Mouse (Mus musculus): ENCODE results near the gene Cldn18. TPM values are rescaled to one million over a fixed set of nuclear protein-coding genes. Genes with fewer than 3 reads are reported as not detected.

Cldn18 gene
- 0.05 and 0.09 TPM in 2 replicates for polyA plus RNA-seq (2015; fragmentation: Nextera tagmentation; extraction: Ambion mirVana)

DNA sequence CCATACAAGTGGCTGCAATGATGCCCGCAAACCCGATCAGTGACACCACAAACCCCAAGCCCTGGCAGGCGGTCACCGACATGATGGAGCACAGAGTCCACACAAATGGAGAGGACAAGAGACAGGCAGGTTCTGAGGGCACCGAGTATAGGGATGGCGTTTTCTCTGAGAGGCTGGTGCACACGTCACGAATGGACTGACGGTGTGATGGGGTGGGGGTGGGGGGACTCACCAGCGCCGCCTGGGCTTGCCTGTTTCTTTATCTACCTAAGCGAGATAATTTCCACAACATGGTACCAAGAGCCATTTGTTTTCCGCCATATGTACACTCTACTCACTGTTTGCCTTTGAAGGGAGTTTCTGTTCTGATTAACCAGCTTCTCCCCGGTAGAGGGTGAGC lies at the start of gene Cldn18:
Gene Cldn18 (minus strand): TSS at position 134 of the 400 bp plus-strand sequence.
- no peaks in the 10 kb centered on the region for H3K4me1 ChIP-seq (replicated peaks)
- H3K9ac ChIP-seq = no peak within 1 kb of the TSS
- no peak for ATAC-seq (ENCODE audit: insufficient read depth)
- no peaks in the 10 kb centered on the region for H3K36me3 ChIP-seq (replicated peaks)
- H3K27me3 ChIP-seq = no peaks in the 10 kb centered on the region
- WGBS (ENCODE audit: insufficient replicate concordance) = 72% methylated on average over 14 of the region's 14 CpGs
- no peak within 1 kb of the TSS for H3K4me2 ChIP-seq
- H3K27ac ChIP-seq (replicated peaks) = no peak within 1 kb of the TSS
- H3K9me3 ChIP-seq (replicated peaks) = no peaks in the 10 kb centered on the region
- H3K4me3 ChIP-seq (replicated peaks) = no peak within 1 kb of the TSS

DNA sequence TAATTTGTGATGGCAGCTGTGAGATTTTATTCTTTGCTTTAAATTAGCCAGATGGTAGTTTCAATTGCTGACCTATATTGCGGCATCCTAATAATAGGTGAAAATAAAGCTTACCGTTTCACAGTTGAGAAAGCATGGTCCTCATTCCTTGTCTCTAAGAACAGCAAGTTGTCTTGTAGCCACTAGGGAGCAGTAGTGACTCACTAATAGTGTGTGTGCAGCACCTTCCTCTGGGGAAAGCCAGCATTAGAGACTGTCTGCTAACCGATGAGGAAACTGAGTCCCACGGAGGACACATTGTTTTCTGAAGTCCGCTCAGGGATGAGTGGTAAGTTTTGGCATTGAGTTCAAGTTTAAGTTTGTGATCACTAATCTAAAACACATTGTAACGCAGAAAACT lies 46.5 kb upstream of the Cldn18 start:
- H3K4me2 ChIP-seq = no peak overlapping the region
- H3K4me3 ChIP-seq (replicated peaks) = no peak overlapping the region
- H3K36me3 ChIP-seq (replicated peaks) = no peaks in the 10 kb centered on the region
- no peaks in the 10 kb centered on the region for H3K9me3 ChIP-seq (replicated peaks)
- no peaks in the 10 kb centered on the region for H3K27me3 ChIP-seq
- no peak overlapping the region for H3K9ac ChIP-seq
- H3K4me1 ChIP-seq (replicated peaks) = no peaks in the 10 kb centered on the region
- ATAC-seq (ENCODE audit: insufficient read depth) = no peak
- WGBS (ENCODE audit: insufficient replicate concordance) = 54% methylated on average over 6 of the region's 6 CpGs
- H3K27ac ChIP-seq (replicated peaks) = no peak overlapping the region

- WGBS (ENCODE audit: insufficient replicate concordance) = 73% methylated on average over 4 of the region's 4 CpGs
- Histone ChIP-seq H3K27me3 (no peaks in the 10 kb centered on the region), H3K4me1 (replicated peaks) (no peaks in the 10 kb centered on the region), H3K36me3 (replicated peaks) (no peaks in the 10 kb centered on the region), H3K4me3 (replicated peaks) (no peak overlapping the region), H3K4me2 (no peak overlapping the region), H3K9ac (no peak overlapping the region), H3K27ac (replicated peaks) (no peak overlapping the region), H3K9me3 (replicated peaks) (no peaks in the 10 kb centered on the region)
- ATAC-seq (ENCODE audit: insufficient read depth) = no peak
Measured at GRCm38 (mm10) chr9:99750272-99750671, 33.2 kb upstream of the Cldn18 start.

DNA sequence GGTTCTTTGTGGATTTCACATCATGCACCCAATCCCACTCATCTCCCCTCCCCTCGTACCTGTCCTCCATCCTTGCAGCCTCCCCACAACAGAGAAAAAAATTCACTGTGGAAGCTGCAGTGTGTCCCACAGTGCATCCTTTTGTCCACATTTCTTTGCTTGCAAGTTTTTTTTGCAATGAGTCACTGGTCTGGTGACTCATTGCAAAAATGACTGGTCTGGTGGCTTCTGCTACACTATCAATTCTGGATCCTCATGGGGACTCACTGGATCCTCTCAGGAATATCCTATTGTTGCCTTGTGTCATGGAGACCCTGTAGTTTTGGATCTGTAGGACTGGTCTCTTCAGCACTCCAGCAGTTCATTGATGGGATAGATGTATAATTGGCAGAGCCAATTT lies 31.2 kb upstream of the Cldn18 start:
- 64% methylated on average over 1 of the region's 1 CpGs for WGBS (ENCODE audit: insufficient replicate concordance)

DNA sequence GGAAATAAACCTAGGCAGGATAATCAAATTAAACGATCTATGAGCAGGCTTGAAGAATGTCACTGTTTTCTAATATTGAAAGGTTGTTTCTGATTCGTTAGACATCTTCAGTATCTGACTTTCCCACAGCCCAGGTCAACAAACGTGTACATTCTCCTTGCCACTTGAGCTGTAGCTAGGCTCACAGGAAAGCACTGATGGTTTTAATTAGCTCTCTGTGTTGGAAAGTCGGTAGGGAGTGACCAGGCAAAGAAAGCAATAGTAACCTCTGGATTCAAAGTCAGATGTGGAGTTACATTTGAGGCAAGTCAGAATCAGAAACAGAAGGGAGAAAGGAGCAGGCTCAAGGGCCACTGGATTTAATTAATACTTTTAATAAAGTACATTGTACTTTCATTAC lies 30.7 kb upstream of the Cldn18 start:
- 44% methylated on average over 4 of the region's 4 CpGs for WGBS (ENCODE audit: insufficient replicate concordance)
- Histone ChIP-seq H3K36me3 (replicated peaks) (no peaks in the 10 kb centered on the region), H3K4me1 (replicated peaks) (no peaks in the 10 kb centered on the region), H3K4me2 (no peak overlapping the region), H3K9ac (no peak overlapping the region), H3K27me3 (no peaks in the 10 kb centered on the region), H3K27ac (replicated peaks) (no peak overlapping the region), H3K4me3 (replicated peaks) (no peak overlapping the region), H3K9me3 (replicated peaks) (0 out of 2 replicates have a peak, but pooled peaks cover 3% of the 10 kb centered on the region)
- ATAC-seq (ENCODE audit: insufficient read depth) = no peak

More for the DNA sequence above, 31.2 kb upstream of the Cldn18 start:
- Histone ChIP-seq H3K4me2 (no peak overlapping the region), H3K36me3 (replicated peaks) (no peaks in the 10 kb centered on the region), H3K27ac (replicated peaks) (no peak overlapping the region), H3K4me1 (replicated peaks) (no peaks in the 10 kb centered on the region), H3K4me3 (replicated peaks) (no peak overlapping the region), H3K27me3 (no peaks in the 10 kb centered on the region), H3K9ac (no peak overlapping the region), H3K9me3 (replicated peaks) (0 out of 2 replicates have a peak, but pooled peaks cover 3% of the 10 kb centered on the region)
- ATAC-seq (ENCODE audit: insufficient read depth) = no peak

- no peak overlapping the region for H3K4me3 ChIP-seq (replicated peaks)
- no peaks in the 10 kb centered on the region for H3K4me1 ChIP-seq (replicated peaks)
- H3K9ac ChIP-seq = no peak overlapping the region
- no peak overlapping the region for H3K27ac ChIP-seq (replicated peaks)
- H3K27me3 ChIP-seq = no peaks in the 10 kb centered on the region
- no peak overlapping the region for H3K4me2 ChIP-seq
- H3K9me3 ChIP-seq (replicated peaks) = 0 out of 2 replicates have a peak, but pooled peaks cover 3% of the 10 kb centered on the region
- 69% methylated on average over 5 of the region's 5 CpGs for WGBS (ENCODE audit: insufficient replicate concordance)
- no peaks in the 10 kb centered on the region for H3K36me3 ChIP-seq (replicated peaks)
- no peak for ATAC-seq (ENCODE audit: insufficient read depth)
Measured at GRCm38 (mm10) chr9:99744548-99744947, 27.5 kb upstream of the Cldn18 start.

DNA sequence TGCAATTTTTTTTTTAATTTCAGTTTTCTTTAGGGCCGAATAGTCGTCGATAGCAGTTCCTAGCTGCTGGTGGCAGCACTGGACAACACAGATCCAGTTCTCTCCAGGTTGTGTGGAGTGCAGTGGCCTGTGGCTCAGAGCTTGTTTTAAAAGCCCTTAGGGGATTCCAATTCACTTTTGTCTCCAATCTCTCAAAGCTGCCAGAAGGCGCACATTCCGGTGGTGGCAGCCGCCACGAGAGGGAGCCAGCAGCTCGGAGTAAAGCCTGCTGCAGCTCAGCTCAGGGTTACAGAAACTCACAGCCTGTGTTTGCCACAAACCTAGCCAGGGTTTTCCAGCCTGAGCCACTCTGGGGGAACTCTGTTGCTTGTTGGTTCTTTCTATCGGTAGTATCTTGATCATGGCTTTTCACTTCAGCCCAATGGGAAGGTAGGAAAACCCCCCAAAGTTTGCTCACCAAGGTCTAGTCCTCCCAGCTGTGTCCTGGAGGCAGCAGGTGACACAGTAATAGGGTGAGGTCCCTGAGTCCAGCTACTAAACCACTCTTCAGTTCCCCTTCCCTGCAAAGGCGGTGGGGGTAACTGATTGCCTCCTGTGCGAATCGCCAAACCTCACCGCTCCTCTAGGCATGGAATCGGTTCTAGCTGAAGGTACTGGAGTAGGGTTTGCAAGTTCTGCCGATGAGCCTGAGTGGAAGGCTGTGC lies 13.0 kb upstream of the Cldn18 start:
- Histone ChIP-seq H3K9me3 (replicated peaks) (no peaks in the 10 kb centered on the region), H3K27ac (replicated peaks) (no peak overlapping the region), H3K27me3 (no peaks in the 10 kb centered on the region), H3K36me3 (replicated peaks) (no peaks in the 10 kb centered on the region), H3K4me1 (replicated peaks) (no peaks in the 10 kb centered on the region), H3K9ac (no peak overlapping the region), H3K4me3 (replicated peaks) (no peak overlapping the region), H3K4me2 (no peak overlapping the region)
- WGBS (ENCODE audit: insufficient replicate concordance) = 41% methylated on average over 15 of the region's 15 CpGs
- ATAC-seq (ENCODE audit: insufficient read depth) = no peak

DNA sequence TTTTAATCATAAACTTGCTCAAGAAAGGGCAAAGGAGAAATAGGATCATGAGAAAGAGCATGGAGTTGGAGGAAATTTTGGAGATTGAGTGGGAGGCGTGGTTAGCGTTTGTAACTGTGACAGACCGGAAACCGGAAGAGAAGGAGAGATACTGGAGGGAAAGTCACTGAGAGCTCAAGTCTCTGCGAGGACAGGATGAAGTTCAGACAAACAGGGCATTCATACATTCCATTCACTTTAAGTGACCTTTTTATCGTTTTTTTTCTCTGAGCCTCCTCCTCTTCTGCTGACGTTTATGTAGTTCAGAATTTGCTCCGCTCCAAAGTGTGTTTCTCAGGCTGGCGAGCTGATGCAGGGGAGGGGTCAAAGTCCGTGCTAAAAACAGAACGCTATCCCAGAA lies 10.8 kb upstream of the Cldn18 start:
- Histone ChIP-seq H3K4me1 (replicated peaks) (no peaks in the 10 kb centered on the region), H3K27me3 (no peaks in the 10 kb centered on the region), H3K36me3 (replicated peaks) (no peaks in the 10 kb centered on the region), H3K4me3 (replicated peaks) (no peak overlapping the region), H3K27ac (replicated peaks) (no peak overlapping the region), H3K9ac (no peak overlapping the region), H3K4me2 (no peak overlapping the region), H3K9me3 (replicated peaks) (no peaks in the 10 kb centered on the region)
- 50% methylated on average over 11 of the region's 11 CpGs for WGBS (ENCODE audit: insufficient replicate concordance)
- no peak for ATAC-seq (ENCODE audit: insufficient read depth)

- WGBS (ENCODE audit: insufficient replicate concordance) = 66% methylated on average over 8 of the region's 8 CpGs
- H3K27me3 ChIP-seq = no peaks in the 10 kb centered on the region
- no peak overlapping the region for H3K9ac ChIP-seq
- H3K27ac ChIP-seq (replicated peaks) = no peak overlapping the region
- ATAC-seq (ENCODE audit: insufficient read depth) = no peak
- H3K4me1 ChIP-seq (replicated peaks) = no peaks in the 10 kb centered on the region
- no peaks in the 10 kb centered on the region for H3K9me3 ChIP-seq (replicated peaks)
- H3K4me3 ChIP-seq (replicated peaks) = no peak overlapping the region
- H3K4me2 ChIP-seq = no peak overlapping the region
- no peaks in the 10 kb centered on the region for H3K36me3 ChIP-seq (replicated peaks)
Measured at GRCm38 (mm10) chr9:99725278-99725677, 8.2 kb upstream of the Cldn18 start.

DNA sequence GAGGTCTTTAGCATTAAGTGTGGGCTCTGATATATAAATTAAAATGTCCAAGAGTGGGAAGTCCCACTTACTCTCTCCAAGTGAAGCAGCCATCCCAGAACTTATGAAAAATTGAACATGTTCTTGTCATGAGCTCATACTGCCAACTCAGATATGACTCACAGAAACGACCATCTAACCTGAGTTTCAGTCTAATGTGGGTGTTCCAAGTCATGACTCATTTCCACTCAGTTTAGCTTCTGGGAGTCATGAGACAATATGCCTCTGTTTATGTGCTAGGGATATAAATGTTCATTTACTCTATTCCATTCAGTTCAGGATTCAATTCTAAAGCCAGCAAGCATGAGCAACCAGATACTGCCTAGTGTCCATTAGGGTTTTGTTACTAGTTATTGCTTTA lies 2.9 kb upstream of the Cldn18 start:
- H3K9me3 ChIP-seq (replicated peaks) = no peaks in the 10 kb centered on the region
- no peak for ATAC-seq (ENCODE audit: insufficient read depth)
- H3K27ac ChIP-seq (replicated peaks) = no peak overlapping the region
- H3K9ac ChIP-seq = no peak overlapping the region
- no peaks in the 10 kb centered on the region for H3K27me3 ChIP-seq
- H3K4me1 ChIP-seq (replicated peaks) = no peaks in the 10 kb centered on the region
- H3K36me3 ChIP-seq (replicated peaks) = no peaks in the 10 kb centered on the region
- WGBS (ENCODE audit: insufficient replicate concordance) = 24% methylated on average over 1 of the region's 1 CpGs
- no peak overlapping the region for H3K4me3 ChIP-seq (replicated peaks)
- H3K4me2 ChIP-seq = no peak overlapping the region

DNA sequence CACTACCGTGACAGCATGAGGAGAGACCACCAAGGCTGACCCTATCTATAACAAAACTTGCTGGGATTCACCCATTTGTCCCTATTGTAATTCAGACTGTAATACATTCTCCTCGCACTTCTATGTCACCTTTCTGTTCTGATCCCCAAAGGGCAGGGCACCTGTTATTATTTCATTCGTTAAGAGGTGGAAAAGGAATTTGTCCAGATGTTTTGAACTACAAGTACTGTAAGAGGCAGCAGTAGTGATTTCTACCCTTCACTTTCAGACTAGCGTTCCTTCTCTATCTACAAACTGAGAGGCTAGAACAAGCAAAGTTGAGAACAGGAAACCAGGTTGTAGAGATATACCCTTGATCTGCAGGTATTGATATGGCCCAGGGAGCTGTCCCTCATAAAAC lies 6.8 kb downstream of the Cldn18 start:
- Histone ChIP-seq H3K9me3 (replicated peaks) (no peaks in the 10 kb centered on the region), H3K9ac (no peak overlapping the region), H3K4me2 (no peak overlapping the region), H3K4me3 (replicated peaks) (no peak overlapping the region), H3K4me1 (replicated peaks) (no peaks in the 10 kb centered on the region), H3K27ac (replicated peaks) (no peak overlapping the region), H3K27me3 (no peaks in the 10 kb centered on the region), H3K36me3 (replicated peaks) (no peaks in the 10 kb centered on the region)
- WGBS (ENCODE audit: insufficient replicate concordance) = 59% methylated on average over 4 of the region's 4 CpGs
- ATAC-seq (ENCODE audit: insufficient read depth) = no peak

All from liver, embryonic 15.5 days (tissue).